Mouse (Mus musculus): Measurements from ENCODE around the gene Alpk1.

GRCm38 (mm10) chr3:127634101-127634983, 146.0 kb downstream of the Alpk1 start:
- TF ChIP-seq CTCF (IDR thresholded peaks at IDR 0.05): peak; percentile 90
- no peak for TF ChIP-seq EP300 (IDR thresholded peaks at IDR 0.05)
